Mouse (Mus musculus): ENCODE data around the gene Sytl3. TPM values are rescaled to one million over a fixed set of nuclear protein-coding genes. Genes with fewer than 3 reads are reported as not detected.

The Sytl3 gene
- total RNA-seq, 1 experiment from 2014 or later: 0.24 TPM

GRCm38 (mm10) chr17:6779632-6780031, 120.7 kb downstream of the Sytl3 start:
- DNase-seq: no peak

DNA sequence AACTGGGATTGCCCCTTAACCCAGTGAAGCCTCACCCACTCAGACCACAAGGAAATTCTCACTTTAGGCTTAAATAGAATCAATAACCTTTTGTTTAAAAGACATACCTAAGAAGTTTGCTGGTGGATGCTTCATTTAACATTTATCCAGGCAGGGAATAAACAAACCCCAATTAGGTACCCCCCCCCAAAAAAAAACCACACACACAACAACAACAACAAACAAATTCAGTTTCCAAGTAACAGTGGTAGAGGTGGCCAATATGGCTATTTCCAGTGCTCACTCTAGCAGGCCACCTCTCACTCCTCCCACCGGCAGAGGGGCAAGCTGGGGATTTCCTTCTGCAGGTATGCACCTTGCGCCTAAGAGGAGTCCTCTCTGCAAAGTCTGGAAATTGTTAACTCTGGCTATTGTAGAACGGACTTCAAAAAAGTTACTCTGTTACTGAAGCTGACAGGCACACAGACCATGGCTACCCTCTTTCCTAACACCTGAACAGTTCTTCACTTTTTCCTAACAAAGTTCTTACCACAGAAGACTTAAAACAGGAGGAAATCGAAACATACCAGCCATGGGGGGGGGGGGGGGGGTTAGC, 121.7 kb downstream of the Sytl3 start:
- DNase-seq: no peak

- DNase-seq: no peak
These were observed 122.4 kb downstream of the Sytl3 start for GRCm38 (mm10) chr17:6781273-6781672.

GRCm38 (mm10) chr17:6782033-6782526, 123.2 kb downstream of the Sytl3 start:
- no peak for DNase-seq

DNA sequence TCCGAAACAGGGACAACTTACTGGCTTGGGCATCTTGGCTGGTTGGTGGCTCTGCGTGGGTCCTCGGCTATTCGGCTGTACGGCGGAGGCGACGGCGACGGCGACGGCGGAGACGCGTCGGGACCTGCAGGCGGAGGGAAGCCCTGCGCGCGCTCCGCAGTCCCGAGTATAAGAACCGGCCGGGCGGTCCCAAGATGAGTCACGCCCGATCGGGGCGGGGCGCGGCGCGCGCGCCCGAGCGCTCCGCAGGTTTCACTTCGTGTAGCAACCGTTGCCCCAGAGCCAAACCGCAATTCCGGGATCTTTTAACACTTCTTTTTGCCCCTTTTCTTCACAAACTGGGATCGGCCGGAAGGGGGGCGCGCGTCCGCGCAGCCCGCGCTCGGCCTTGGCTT, 123.7 kb downstream of the Sytl3 start, which contains the start of gene Ezr:
TSS of gene Ezr (minus strand) at position 174 of the 395 bp plus-strand sequence.
- peak; percentile 87 for DNase-seq

DNA sequence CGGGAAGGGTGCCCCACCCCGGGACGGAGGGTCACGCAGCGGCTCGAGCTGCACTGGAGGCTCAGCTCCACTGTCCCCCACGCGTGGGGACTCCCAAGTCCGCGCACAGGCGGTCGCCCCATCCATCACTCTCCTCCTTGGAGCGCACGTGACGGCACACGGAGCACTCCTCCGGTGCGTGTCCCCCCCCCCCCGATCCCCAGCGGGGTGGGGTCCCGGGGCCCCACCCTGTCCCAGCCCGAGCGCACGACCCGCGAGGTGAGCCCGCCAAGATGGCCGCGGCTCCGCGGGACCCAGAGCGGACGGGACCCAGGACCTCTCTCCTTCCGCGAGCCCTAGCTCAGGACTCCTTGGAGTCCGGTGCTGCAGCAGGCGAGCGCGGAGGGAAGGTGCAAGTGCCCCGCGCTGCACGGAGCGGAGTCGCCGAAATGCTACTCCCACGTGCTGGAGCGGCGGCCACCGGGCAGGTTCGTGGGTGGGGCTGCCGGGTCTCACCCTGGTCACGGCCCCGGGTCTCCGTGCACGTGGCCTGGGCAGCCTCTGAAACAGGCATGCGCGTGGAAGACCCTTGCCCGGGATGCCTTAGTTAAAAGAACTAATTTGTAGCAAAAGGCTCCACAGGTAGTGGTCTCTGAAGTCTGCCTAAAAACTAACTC, 124.2 kb downstream of the Sytl3 start:
- peak; percentile 60 for DNase-seq

GRCm38 (mm10) chr17:6783756-6784357, 125.0 kb downstream of the Sytl3 start:
- DNase-seq: no peak

GRCm38 (mm10) chr17:6787241-6787640, 128.3 kb downstream of the Sytl3 start:
- no peak for DNase-seq

Other genes with a start within 250 kb of the Sytl3 start
- gene Dynlt1b, start 229.0 kb upstream of the Sytl3 start, total RNA-seq (2021): 130 and 171 TPM in 2 replicates
- gene Dynlt1c, start 57.4 kb upstream of the Sytl3 start, total RNA-seq (2021): 14.6 and 21.0 TPM in 2 replicates
- 77.7 and 153 TPM in 2 replicates for gene Dynlt1f, start 3.2 kb upstream of the Sytl3 start, total RNA-seq (2021)
- 17.9 and 29.0 TPM in 2 replicates for gene Ezr, start 123.7 kb downstream of the Sytl3 start, total RNA-seq (2021)